Mouse (Mus musculus) urinary bladder, postnatal 10 days (tissue): ENCODE data around the gene Dmrtc1a.
"Not testable (repeated sequence)": the region's sequence is repeated elsewhere in the genome, so short reads cannot be mapped to it uniquely, and the experiment has no call there.

ENCODE experiments used
- DNase-seq: peaks from one replicate; pipeline ENCODE4 v3.0.0; 2022; ENCODE audit warnings: low spot score

Dmrtc1a gene

GRCm38 (mm10) chrX:102908587-102908986 is at the start of gene Dmrtc1a, which contains the start of gene 1700011M02Rik:
Dmrtc1a (minus strand) TSS chrX:102908687.
1700011M02Rik (plus strand) TSS chrX:102908905.
- not testable (repeated sequence) for DNase-seq

GRCm38 (mm10) chrX:102950136-102950535 is 41.6 kb upstream of the Dmrtc1a start:
- DNase-seq, result not testable (repeated sequence)

GRCm38 (mm10) chrX:102936743-102937142 is 28.3 kb upstream of the Dmrtc1a start:
- DNase-seq, result no peak

- no peak for DNase-seq
Measured at GRCm38 (mm10) chrX:102934395-102934764, 25.9 kb upstream of the Dmrtc1a start.

- no peak for DNase-seq
Measured at GRCm38 (mm10) chrX:102933571-102934394, 25.3 kb upstream of the Dmrtc1a start.

- DNase-seq, result no peak
Measured at GRCm38 (mm10) chrX:102932992-102933570, 24.6 kb upstream of the Dmrtc1a start.

GRCm38 (mm10) chrX:102928072-102928471 is 19.6 kb upstream of the Dmrtc1a start, which contains the start of gene 1700018G05Rik:
1700018G05Rik (plus strand) TSS chrX:102928372.
- DNase-seq, result not testable (repeated sequence)

GRCm38 (mm10) chrX:102926707-102927106 is 18.2 kb upstream of the Dmrtc1a start:
- DNase-seq, result not testable (repeated sequence)

GRCm38 (mm10) chrX:102914823-102915222 is 6.3 kb upstream of the Dmrtc1a start:
- not testable (repeated sequence) for DNase-seq

- no peak for DNase-seq
Measured at GRCm38 (mm10) chrX:102867871-102868270, 40.6 kb downstream of the Dmrtc1a start, which contains the start of gene 1700031F05Rik. 1700031F05Rik (minus strand) TSS chrX:102867971.

GRCm38 (mm10) chrX:102854516-102854915 is 54.0 kb downstream of the Dmrtc1a start, which contains the start of gene Dmrtc1c2:
Dmrtc1c2 (minus strand) TSS chrX:102854616.
- not testable (repeated sequence) for DNase-seq
